Mouse (Mus musculus) intestine, embryonic 14.5 days (tissue): ENCODE results near the gene Fkbp2. TPM values are rescaled to one million over a fixed set of nuclear protein-coding genes. Genes with fewer than 3 reads are reported as not detected.

Experiments used
- ATAC-seq: fragments of 200-750 bp; cut with Nextera tagmentation; replicated peaks from 2 replicates; pipeline ENCODE4 v1.8.0; 2017; ENCODE audit warnings: low read depth, moderate number of reproducible peaks, moderate TSS enrichment, moderate library complexity; ENCODE audit not compliant: low FRiP score, low TSS enrichment
- DNase-seq: peaks from one replicate; pipeline ENCODE4 v3.0.0-alpha.2; 2018; ENCODE audit warnings: low spot score
- H3K27ac ChIP-seq: fragments of 300-500 bp; sonication (generic); 2 replicates; pipeline ENCODE4 v1.5.1; 2014; ENCODE audit warnings: low read depth, mild to moderate bottlenecking, control low read depth
- H3K27me3 ChIP-seq: fragments of 300-500 bp; sonication (generic); replicated peaks from 2 replicates; pipeline ENCODE4 v1.6.1; 2014; ENCODE audit warnings: low read length, control low read depth; ENCODE audit not compliant: control insufficient read depth, insufficient read depth
- H3K36me3 ChIP-seq: fragments of 300-500 bp; sonication (generic); 2 replicates; pipeline ENCODE4 v1.6.1; 2014; ENCODE audit warnings: low read length, control low read depth; ENCODE audit not compliant: control insufficient read depth, insufficient read depth
- H3K4me1 ChIP-seq: fragments of 300-500 bp; sonication (generic); replicated peaks from 2 replicates; pipeline ENCODE4 v1.6.1; 2014; ENCODE audit warnings: low read length, control low read depth, mixed read lengths; ENCODE audit not compliant: control insufficient read depth, insufficient read depth
- H3K4me2 ChIP-seq: fragments of 300-500 bp; sonication (generic); 2 replicates; pipeline ENCODE4 v1.6.1; 2014; ENCODE audit warnings: low read length
- H3K4me3 ChIP-seq: fragments of 300-500 bp; sonication (generic); 2 replicates; pipeline ENCODE4 v1.5.1; 2014; ENCODE audit warnings: low read depth, low read length, control low read depth, mixed read lengths
- H3K9ac ChIP-seq: fragments of 300-500 bp; sonication (generic); 2 replicates; pipeline ENCODE4 v1.6.1; 2014; ENCODE audit warnings: mild to moderate bottlenecking, low read length
- H3K9me3 ChIP-seq: fragments of 300-500 bp; sonication (generic); 2 replicates; pipeline ENCODE4 v1.6.1; 2016; ENCODE audit warnings: low read length, control low read depth; ENCODE audit not compliant: control insufficient read depth
- WGBS: fragments of 180-500 bp; shearing (Covaris S2); extraction: QIAGEN DNeasy Blood & Tissue Kit; methylation state at CpG from one replicate; pipeline ENCODE4 v1.1.7; 2014; 5-methylcytosine and 5-hydroxymethylcytosine counted together
- polyA plus RNA-seq: library from polyadenylated mRNA; unstranded; fragments of >200 nt; fragmentation: Nextera tagmentation; extraction: Ambion mirVana; gene quantifications from 2 replicates; pipeline ENCODE4 v1.2.1, GENCODE M21; 2014

The Fkbp2 gene
- polyA plus RNA-seq, 1 experiment from 2014 or later: 103 TPM

DNA sequence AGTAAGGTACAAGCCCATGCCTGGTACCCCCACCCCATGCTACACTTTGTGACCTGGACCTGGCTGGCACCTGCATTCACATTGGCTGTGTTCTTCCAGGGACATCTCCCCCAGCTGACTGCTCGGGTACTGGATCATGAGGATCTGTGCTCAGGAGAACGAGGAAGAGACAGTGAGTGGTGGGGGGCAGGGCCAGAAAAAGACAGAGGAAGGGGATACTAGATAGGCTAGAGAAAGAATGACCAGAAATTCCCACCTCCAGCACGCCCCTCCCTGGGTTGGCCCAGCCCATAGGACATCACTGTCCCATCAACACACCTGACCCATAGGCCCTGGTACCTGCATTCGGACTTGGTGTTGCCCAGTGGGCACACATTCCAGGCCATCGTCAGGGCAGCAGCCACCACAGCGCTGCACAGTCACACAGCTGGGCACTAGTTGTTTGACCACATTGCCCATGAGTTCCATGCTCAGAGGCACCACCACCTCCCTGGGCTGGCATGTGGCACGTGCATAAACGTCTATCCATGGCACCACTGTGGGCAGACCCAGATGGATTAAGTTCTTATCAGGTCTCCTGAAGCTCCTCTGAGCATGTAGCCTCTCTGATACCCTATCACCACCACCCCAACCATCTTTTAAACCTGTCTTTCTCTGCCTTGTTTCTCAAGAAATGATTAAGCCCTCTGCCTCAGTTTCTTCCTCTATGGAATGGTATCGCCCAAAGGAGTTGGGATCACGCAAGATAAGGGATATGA lies 5.8 kb upstream of the Fkbp2 start:
- Histone ChIP-seq H3K36me3 (peaks cover 34% of the 10 kb centered on the region), H3K4me2 (peak overlapping the region; percentile 65), H3K4me1 (peaks cover 16% of the 10 kb centered on the region), H3K27ac (no peak overlapping the region), H3K9ac (peak overlapping the region; percentile 85), H3K4me3 (peak overlapping the region; percentile 87), H3K9me3 (no peaks in the 10 kb centered on the region), H3K27me3 (no peaks in the 10 kb centered on the region)
- DNase-seq (no peak), ATAC-seq (no peak)
- 76% methylated on average over 10 of the region's 10 CpGs for WGBS

DNA sequence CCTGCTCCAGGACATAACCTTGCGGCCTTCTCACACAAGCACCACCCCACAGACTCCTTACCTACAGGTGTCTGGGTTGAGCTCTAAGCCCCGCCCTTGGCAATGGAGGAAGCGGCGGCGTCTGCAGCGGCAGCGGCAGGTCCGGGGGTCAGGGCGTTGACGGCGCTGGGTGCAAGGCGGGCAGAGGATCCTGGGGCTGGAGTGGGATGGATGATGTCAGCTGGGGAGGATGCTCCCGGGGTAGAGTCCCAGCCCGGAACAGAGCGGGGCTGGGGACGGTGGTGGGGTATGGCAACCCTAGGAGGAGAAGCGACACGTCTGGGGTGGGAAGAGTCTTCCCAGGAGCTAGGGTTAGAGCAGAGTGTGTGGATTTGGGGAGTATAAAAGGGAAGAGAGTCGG lies 5.0 kb upstream of the Fkbp2 start:
- Histone ChIP-seq H3K27ac (no peak overlapping the region), H3K4me3 (no peak overlapping the region), H3K4me2 (no peak overlapping the region), H3K27me3 (no peaks in the 10 kb centered on the region), H3K9me3 (no peaks in the 10 kb centered on the region), H3K4me1 (peaks cover 20% of the 10 kb centered on the region), H3K36me3 (peaks cover 34% of the 10 kb centered on the region), H3K9ac (no peak overlapping the region)
- DNase-seq: no peak
- 84% methylated on average over 19 of the region's 19 CpGs for WGBS
- ATAC-seq: no peak

DNA sequence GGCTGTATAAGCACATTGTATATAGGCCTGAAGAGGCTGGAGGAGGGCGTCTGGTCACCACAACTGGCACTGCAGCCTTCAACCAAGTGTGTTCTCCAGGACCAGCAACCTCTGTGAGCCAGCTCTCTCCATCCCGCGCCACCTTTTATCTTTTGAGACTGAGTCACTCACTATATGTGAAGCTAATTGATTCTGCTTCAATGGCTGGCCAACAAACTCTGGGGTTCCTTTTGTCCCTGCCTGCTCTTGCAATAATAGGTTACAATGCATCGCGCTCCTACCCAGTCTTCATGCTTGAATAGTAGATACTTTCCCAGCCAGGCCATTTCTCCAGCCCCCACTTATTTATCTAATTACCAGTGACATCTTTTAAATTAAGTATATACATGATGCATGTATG lies 3.3 kb upstream of the Fkbp2 start:
- Histone ChIP-seq H3K4me2 (no peak overlapping the region), H3K9ac (no peak overlapping the region), H3K36me3 (peaks cover 35% of the 10 kb centered on the region), H3K4me1 (peaks cover 27% of the 10 kb centered on the region), H3K27ac (no peak overlapping the region), H3K4me3 (no peak overlapping the region), H3K27me3 (no peaks in the 10 kb centered on the region), H3K9me3 (no peaks in the 10 kb centered on the region)
- WGBS: 93% methylated on average over 5 of the region's 5 CpGs
- ATAC-seq (no peak), DNase-seq (no peak)

DNA sequence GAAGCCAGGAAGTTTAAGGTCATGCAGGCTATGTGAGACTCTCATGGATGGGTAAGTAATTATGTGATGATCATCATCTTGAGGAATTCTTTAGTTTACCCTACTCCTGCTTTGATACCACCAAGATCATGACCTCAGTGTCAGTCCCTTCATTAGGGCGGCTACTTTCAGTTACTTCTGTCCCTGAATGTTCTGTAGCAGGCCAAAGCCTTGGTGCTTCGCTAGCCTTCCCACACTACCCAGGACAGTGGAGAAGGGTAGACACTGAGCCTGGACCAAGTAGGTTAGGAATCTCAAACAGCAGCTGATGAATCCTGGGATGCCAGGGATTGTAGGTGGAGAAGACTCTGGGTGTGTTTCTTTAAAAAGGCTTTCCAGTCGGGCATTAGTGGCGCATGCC lies 1.2 kb upstream of the Fkbp2 start:
- no peak for DNase-seq
- no peak for ATAC-seq
- WGBS: 87% methylated on average over 4 of the region's 4 CpGs
- H3K27ac ChIP-seq: no peak overlapping the region
- H3K9ac ChIP-seq: no peak overlapping the region
- peaks cover 26% of the 10 kb centered on the region for H3K4me1 ChIP-seq
- peak overlapping the region; percentile 82; the same call in 1 of the 2 replicates for H3K4me2 ChIP-seq
- H3K27me3 ChIP-seq: no peaks in the 10 kb centered on the region
- peaks cover 53% of the 10 kb centered on the region for H3K36me3 ChIP-seq
- peak overlapping the region; percentile 70; the same call in 1 of the 2 replicates for H3K4me3 ChIP-seq
- H3K9me3 ChIP-seq: no peaks in the 10 kb centered on the region

DNA sequence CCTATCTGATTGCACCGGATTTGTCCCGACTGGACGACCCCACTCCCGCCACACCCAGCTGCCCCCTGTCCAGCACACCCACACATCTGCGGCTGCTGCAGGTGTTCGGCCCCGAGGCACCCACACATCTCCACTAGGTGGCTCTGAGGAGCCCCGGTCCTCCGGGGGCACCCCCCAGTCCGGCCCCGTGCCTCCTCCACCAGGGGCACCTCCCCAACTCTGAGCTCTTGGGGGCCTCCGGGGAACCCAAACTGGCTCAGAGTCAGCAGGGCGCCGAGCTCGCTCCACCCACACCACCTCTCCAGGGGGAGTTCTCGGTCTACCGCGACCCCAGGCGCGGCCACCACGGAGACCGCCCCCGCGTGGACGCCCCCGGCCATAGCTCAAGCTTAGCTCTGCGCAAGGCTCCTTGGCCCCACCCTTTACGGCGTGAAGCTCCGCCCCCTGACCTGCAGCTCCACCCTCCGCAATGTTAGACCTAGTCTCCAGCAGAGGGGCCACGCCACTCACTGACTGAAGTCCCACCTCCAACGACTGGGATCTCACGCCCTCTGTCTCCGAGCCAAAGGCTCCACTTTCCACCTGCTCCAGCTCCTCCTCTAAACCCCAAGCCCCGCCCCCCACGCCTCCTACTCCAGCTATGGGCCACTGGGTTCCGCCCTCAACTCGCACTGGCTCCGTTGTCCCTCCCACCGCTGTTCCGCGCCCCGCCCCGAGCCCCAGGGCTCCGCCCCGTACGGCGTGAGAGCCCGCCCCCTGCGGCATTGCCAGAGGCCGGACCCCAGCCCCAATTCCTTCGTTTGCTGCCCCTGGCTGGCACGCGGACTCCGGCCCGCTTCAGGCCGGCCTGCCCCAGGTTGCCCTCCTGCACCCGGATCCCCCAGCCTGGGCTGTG lies 568 bp downstream of the Fkbp2 start:
- H3K4me2 ChIP-seq: peak overlapping the region; percentile 82
- ATAC-seq: peak; percentile 86
- peak; percentile 100 for DNase-seq

DNA sequence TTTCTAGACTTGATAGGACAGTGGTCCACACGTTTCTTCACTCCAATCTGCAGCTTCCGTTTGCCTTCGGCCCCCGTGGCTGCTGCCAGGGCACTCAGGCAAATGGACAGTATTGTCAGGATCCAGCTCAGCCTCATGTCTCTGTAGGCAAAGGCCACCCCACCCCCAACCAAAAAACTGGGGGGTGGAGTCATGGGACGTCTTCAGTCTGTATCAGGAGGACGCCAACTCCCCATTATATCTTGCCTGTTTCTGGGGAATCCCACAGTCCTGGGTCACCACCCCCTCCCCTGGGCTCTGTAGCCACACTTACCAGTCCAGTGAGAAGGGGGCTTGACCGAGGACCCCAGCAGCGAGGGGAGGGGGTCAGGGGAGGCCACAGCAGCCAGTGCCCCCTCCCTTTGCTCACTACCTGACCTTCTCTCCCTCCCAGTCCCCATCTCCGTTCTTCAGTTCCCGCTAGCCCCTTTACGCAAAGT lies 1.3 kb downstream of the Fkbp2 start:
- Histone ChIP-seq H3K4me1 (peaks cover 27% of the 10 kb centered on the region), H3K27me3 (no peaks in the 10 kb centered on the region), H3K9me3 (no peaks in the 10 kb centered on the region), H3K36me3 (peaks cover 41% of the 10 kb centered on the region), H3K4me2 (peak overlapping the region; percentile 82), H3K4me3 (peak overlapping the region; percentile 70), H3K27ac (peak overlapping the region; percentile 10), H3K9ac (peak overlapping the region; percentile 38)
- 11% methylated on average over 11 of the region's 11 CpGs for WGBS
- ATAC-seq (no peak), DNase-seq (peak; percentile 66)

More for the DNA sequence above, 568 bp downstream of the Fkbp2 start:
- Histone ChIP-seq H3K27me3 (no peaks in the 10 kb centered on the region), H3K27ac (peak overlapping the region; percentile 85), H3K36me3 (peaks cover 45% of the 10 kb centered on the region), H3K4me3 (peak overlapping the region; percentile 70), H3K9me3 (no peaks in the 10 kb centered on the region), H3K4me1 (peaks cover 27% of the 10 kb centered on the region), H3K9ac (peak overlapping the region; percentile 82)
- under 1% methylated on average over 59 of the region's 59 CpGs for WGBS

DNA sequence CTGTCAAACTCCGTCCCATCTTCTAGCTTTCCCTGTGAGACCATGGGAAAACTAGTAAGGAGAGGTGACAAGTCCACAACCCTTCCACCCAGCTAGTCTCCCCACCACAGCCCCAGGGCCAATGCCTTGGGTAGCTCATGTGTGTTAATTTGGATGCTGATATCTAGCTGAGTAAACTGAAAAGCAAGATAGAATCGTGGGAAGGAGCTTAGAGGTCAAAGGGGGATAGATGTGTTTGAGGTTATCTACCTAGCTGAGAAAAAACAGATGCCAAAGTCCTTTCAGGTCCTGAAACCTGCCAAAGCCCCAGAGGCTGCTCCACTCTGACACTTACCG lies 1.7 kb downstream of the Fkbp2 start:
- peaks cover 37% of the 10 kb centered on the region for H3K36me3 ChIP-seq
- WGBS: 35% methylated on average over 3 of the region's 3 CpGs
- no peaks in the 10 kb centered on the region for H3K27me3 ChIP-seq
- H3K4me3 ChIP-seq: peak overlapping the region; percentile 70
- H3K9ac ChIP-seq: peak overlapping the region; percentile 38
- ATAC-seq (no peak), DNase-seq (no peak)
- peaks cover 27% of the 10 kb centered on the region for H3K4me1 ChIP-seq
- peak overlapping the region; percentile 82 for H3K4me2 ChIP-seq
- H3K27ac ChIP-seq: peak overlapping the region; percentile 10
- no peaks in the 10 kb centered on the region for H3K9me3 ChIP-seq

DNA sequence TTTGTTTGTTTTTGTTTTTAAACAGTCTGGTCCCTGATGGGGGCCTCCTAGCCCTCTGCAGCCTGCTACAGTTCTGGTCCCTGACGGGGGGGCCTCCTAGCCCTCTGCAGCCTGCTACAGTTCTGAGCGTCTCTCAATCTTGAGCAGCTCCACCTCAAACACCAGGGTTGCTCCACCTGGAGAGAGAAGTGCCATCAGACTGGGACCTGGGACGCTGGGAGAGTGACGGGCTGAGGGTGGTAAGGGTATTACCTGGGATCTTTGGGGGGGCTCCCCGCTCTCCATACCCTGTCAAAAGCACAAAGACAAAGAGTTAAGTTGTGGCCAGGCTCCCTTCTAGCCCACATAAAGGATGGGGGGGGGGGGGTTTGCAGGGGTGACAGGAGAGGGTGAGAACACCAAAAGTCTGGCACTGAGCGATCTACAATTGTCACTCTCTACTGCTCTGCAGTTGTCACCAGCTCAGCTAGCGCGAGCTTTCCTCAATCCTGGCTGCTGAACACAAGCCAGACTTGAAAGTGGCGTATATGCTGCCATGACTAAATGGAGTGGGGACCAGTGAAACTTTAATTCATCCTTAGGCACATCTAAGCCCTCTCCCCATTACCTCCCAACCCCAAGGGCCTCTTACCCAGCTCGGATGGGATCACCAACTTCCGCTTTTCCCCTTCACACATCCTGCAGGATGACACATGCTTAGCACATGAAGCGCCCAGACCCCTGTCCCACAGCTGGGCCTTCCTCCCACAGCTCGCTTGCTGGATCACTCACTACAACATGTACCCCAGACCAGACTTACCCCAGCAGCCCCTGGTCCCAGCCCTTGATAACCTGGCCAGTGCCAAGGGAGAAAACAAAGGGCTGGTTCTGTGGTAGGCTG lies 2.3 kb downstream of the Fkbp2 start:
- peak overlapping the region; percentile 82 for H3K4me2 ChIP-seq
- H3K27ac ChIP-seq: peak overlapping the region; percentile 10; the same call in 1 of the 2 replicates
- H3K4me3 ChIP-seq: peak overlapping the region; percentile 70; the same call in 1 of the 2 replicates
- H3K27me3 ChIP-seq: no peaks in the 10 kb centered on the region
- 76% methylated on average over 13 of the region's 13 CpGs for WGBS
- ATAC-seq: no peak
- no peaks in the 10 kb centered on the region for H3K9me3 ChIP-seq
- H3K9ac ChIP-seq: peak overlapping the region; percentile 38; the same call in 1 of the 2 replicates
- peaks cover 32% of the 10 kb centered on the region for H3K36me3 ChIP-seq
- DNase-seq: no peak
- peaks cover 27% of the 10 kb centered on the region for H3K4me1 ChIP-seq
